Mouse (Mus musculus) mature B cell (primary cell): ENCODE data around the gene Smad3.

Source experiments
- in situ Hi-C: fragments of 300-500 bp; cut with MboI; formaldehyde crosslinking; loops from 2 replicates; pipeline ENCODE4 v1.14.3; 2019

Gene Smad3

GRCm38 (mm10) chr9:63757865-63758440 lies at the start of gene Smad3:
Gene Smad3 (minus strand): TSS chr9:63757994.
- in situ Hi-C loops = no loop called here

- in situ Hi-C loops = no loop called here
Measured at GRCm38 (mm10) chr9:63804847-63805246, 47.1 kb upstream of the Smad3 start.

- in situ Hi-C loops = no loop called here
Measured at GRCm38 (mm10) chr9:63803181-63803591, 45.4 kb upstream of the Smad3 start.

- in situ Hi-C loops = no loop called here
Measured at GRCm38 (mm10) chr9:63802504-63802903, 44.7 kb upstream of the Smad3 start.

- in situ Hi-C loops = no loop called here
Measured at GRCm38 (mm10) chr9:63802080-63802479, 44.3 kb upstream of the Smad3 start.

GRCm38 (mm10) chr9:63796429-63796828 lies 38.6 kb upstream of the Smad3 start:
- in situ Hi-C loops = no loop called here

GRCm38 (mm10) chr9:63793731-63794495 lies 36.1 kb upstream of the Smad3 start:
- in situ Hi-C loops = no loop called here

GRCm38 (mm10) chr9:63791716-63792115 lies 33.9 kb upstream of the Smad3 start:
- in situ Hi-C loops = no loop called here

GRCm38 (mm10) chr9:63791275-63791674 lies 33.5 kb upstream of the Smad3 start:
- in situ Hi-C loops = no loop called here

GRCm38 (mm10) chr9:63790222-63790621 lies 32.4 kb upstream of the Smad3 start:
- in situ Hi-C loops = no loop called here

- in situ Hi-C loops = no loop called here
Measured at GRCm38 (mm10) chr9:63789386-63789785, 31.6 kb upstream of the Smad3 start.

- in situ Hi-C loops = no loop called here
Measured at GRCm38 (mm10) chr9:63787606-63788005, 29.8 kb upstream of the Smad3 start.

- in situ Hi-C loops = no loop called here
Measured at GRCm38 (mm10) chr9:63787086-63787485, 29.3 kb upstream of the Smad3 start.

GRCm38 (mm10) chr9:63786026-63786670 lies 28.4 kb upstream of the Smad3 start:
- in situ Hi-C loops = no loop called here

- in situ Hi-C loops = no loop called here
Measured at GRCm38 (mm10) chr9:63785492-63785891, 27.7 kb upstream of the Smad3 start.

- in situ Hi-C loops = no loop called here
Measured at GRCm38 (mm10) chr9:63784597-63784996, 26.8 kb upstream of the Smad3 start.

GRCm38 (mm10) chr9:63782744-63783143 lies 24.9 kb upstream of the Smad3 start:
- in situ Hi-C loops = no loop called here

GRCm38 (mm10) chr9:63781714-63782464 lies 24.1 kb upstream of the Smad3 start:
- in situ Hi-C loops = no loop called here

GRCm38 (mm10) chr9:63779950-63780887 lies 22.4 kb upstream of the Smad3 start:
- in situ Hi-C loops = no loop called here

GRCm38 (mm10) chr9:63776735-63777134 lies 18.9 kb upstream of the Smad3 start:
- in situ Hi-C loops = no loop called here

GRCm38 (mm10) chr9:63774854-63775483 lies 17.2 kb upstream of the Smad3 start:
- in situ Hi-C loops = no loop called here
